Comparison of ENCODE assay signal across 9 mouse cellular contexts in the genomic region with DNA sequence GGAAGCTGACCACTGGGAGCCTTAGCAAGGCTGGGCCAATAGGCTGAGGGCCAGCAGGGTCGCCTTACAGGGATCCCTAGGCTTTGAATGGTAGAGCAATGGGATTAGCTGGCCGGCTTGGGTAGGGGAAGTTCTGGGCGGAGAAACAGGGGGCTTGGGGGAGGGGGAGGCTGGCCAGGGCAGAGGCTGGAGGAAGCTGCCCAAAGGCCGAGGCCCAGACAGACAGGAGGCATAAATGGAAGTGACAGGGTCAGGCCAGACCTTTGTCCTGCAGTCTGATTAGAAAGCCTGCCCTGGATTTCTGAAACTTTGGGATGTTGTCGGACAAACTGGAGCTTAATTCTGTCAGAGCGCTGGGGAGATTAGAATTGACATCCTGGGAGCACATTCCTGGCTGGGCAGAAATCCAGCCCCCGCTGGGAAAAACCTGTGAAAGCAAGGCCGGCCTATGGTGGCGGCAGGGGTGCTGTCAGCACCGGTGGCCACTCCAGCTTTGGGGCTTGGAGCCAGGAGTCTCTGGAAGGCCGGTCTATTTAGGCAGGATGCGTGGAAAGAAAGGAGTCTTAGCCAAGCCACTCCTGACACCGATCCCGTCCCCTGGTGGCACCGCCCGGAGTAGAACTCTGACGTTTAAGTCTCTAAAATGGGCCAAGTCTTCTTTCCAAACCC.
A peak's percentile ranks its signal among the peaks of the same experiment; 100 is the strongest.
DNase-seq lines count a peak whose midpoint lies in the region; ATAC-seq lines count a peak whose summit lies in the region.
"Had no signal": no experiment of that assay in that cellular context is flagged by ENCODE, and none has a peak within 500 bp of the region (broad histone marks: within the 10 kb centered on the region; RNA-seq: fewer than 3 reads in every experiment).

No protein-coding gene starts in this region.

- ATAC-seq in heart, embryonic 13.5 days (ENCODE audit: extremely low read depth, insufficient number of reproducible peaks, low FRiP score, low TSS enrichment): peak; percentile 48; the same call in 1 of the 2 replicates
- no peak for ATAC-seq in midbrain, embryonic 14.5 days (ENCODE audit: low FRiP score, low TSS enrichment)

- no peaks in the 10 kb centered on the region for H3K9me3 ChIP-seq in heart, embryonic 13.5 days
- H3K9me3 ChIP-seq in midbrain, embryonic 14.5 days (ENCODE audit: control insufficient read depth, low read length): no peaks in the 10 kb centered on the region

- no peak overlapping the region for H3K4me3 ChIP-seq in heart, embryonic 13.5 days
- H3K4me3 ChIP-seq in midbrain, embryonic 14.5 days (replicated peaks; ENCODE audit: low read depth, low read length): no peak overlapping the region

- H3K9ac ChIP-seq in heart, embryonic 13.5 days: peak overlapping the region; percentile 65
- H3K9ac ChIP-seq in midbrain, embryonic 14.5 days (replicated peaks; ENCODE audit: low read length): no peak overlapping the region

- peak; percentile 38 for DNase-seq in kidney, postnatal 14 days
- no peak for DNase-seq in kidney, postnatal 10 days
- peak; percentile 80 to 90 for DNase-seq in cerebellum, postnatal 10 days
- peak; percentile 59 for DNase-seq in midbrain, embryonic 14.5 days
- no peak for DNase-seq in urinary bladder, adult 18-20 months (ENCODE audit: low spot score in 2 of 2)
- no peak for DNase-seq in adrenal gland, postnatal 25 days
- no peak for DNase-seq in layer of hippocampus, postnatal 25 days (ENCODE audit: extremely low spot score in 1 of 2, low spot score in 1 of 2)
- DNase-seq: layer of hippocampus, postnatal 36 days had no signal

- peak overlapping the region; percentile 98 for H3K27ac ChIP-seq in heart, embryonic 13.5 days (replicated peaks)
- no peak overlapping the region for H3K27ac ChIP-seq in midbrain, embryonic 14.5 days (replicated peaks; ENCODE audit: low read depth, low read length)

- peak overlapping the region; percentile 44 for H3K4me2 ChIP-seq in heart, embryonic 13.5 days
- H3K4me2 ChIP-seq in midbrain, embryonic 14.5 days (ENCODE audit: low read length): no peak overlapping the region

- 10% methylated on average over 17 of the region's 17 CpGs for WGBS in heart, embryonic 13.5 days
- 9% methylated on average over 17 of the region's 17 CpGs for WGBS in midbrain, embryonic 14.5 days

- H3K36me3 ChIP-seq in heart, embryonic 13.5 days: no peaks in the 10 kb centered on the region
- H3K36me3 ChIP-seq in midbrain, embryonic 14.5 days (ENCODE audit: control insufficient read depth, insufficient read depth, low read length): no peaks in the 10 kb centered on the region

- peaks cover 94% of the 10 kb centered on the region for H3K4me1 ChIP-seq in heart, embryonic 13.5 days
- H3K4me1 ChIP-seq in midbrain, embryonic 14.5 days (ENCODE audit: control insufficient read depth, insufficient read depth, low read length): peaks cover 36% of the 10 kb centered on the region

- H3K27me3 ChIP-seq in heart, embryonic 13.5 days (replicated peaks): 0 out of 2 replicates have a peak, but pooled peaks cover 2% of the 10 kb centered on the region
- H3K27me3 ChIP-seq in midbrain, embryonic 14.5 days (ENCODE audit: control insufficient read depth, insufficient read depth, low read length): peaks cover 45% of the 10 kb centered on the region

Comparison
In these comparisons a context has a peak if more than half of its experiments do, and no peak if none do; other contexts are left out.
1. DNase-seq: peak in kidney, postnatal 14 days (single experiment), cerebellum, postnatal 10 days (2 of 2) and midbrain, embryonic 14.5 days (single experiment); none in kidney, postnatal 10 days (single experiment), urinary bladder, adult 18-20 months (0 of 2), adrenal gland, postnatal 25 days (single experiment) and layer of hippocampus, postnatal 25 days (0 of 2).